Mouse (Mus musculus) c-Kit-positive CD71-negative TER-119-negative erythroid progenitor cells, embryonic 14.5 days (primary cell): ENCODE measurements around the gene Rnf144a.
"Not testable (repeated sequence)": the region's sequence is repeated elsewhere in the genome, so short reads cannot be mapped to it uniquely, and the experiment has no call there.

Source experiments
- DNase-seq: peaks from one replicate; pipeline ENCODE4 v3.0.0-alpha.2; 2013; ENCODE audit warnings: low read depth

The Rnf144a gene

GRCm38 (mm10) chr12:26415104-26415771 is at the start of gene Rnf144a:
Gene Rnf144a (minus strand): TSS chr12:26415254.
- peak; percentile 76 for DNase-seq

- DNase-seq: no peak
Measured at GRCm38 (mm10) chr12:26460091-26460490, 45.0 kb upstream of the Rnf144a start.

- peak; percentile 42 for DNase-seq
Measured at GRCm38 (mm10) chr12:26456028-26456698, 41.1 kb upstream of the Rnf144a start, which contains the start of gene Rsad2. Gene Rsad2 (minus strand): TSS chr12:26456452.

DNA sequence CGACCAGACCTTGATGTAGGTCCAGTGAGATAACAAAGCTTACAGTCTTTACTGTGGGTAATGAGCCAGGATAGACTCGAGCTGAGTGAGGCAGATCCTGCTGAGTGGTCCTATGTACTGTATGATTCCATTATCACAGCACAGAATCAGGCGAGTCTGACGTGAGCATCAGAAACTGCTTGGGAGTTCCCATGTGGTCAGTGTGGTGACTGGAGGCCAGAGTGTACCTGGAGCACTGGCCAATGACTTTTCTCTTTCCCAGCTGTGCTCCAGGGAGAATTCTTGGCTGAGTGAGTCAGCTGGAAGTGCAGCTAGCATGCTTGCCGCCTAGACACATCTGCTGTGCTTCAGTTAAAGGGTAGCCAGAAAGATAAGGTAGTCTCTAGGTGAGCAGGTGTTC is 39.6 kb upstream of the Rnf144a start:
- no peak for DNase-seq

- DNase-seq: no peak
Measured at GRCm38 (mm10) chr12:26452951-26453350, 37.9 kb upstream of the Rnf144a start.

GRCm38 (mm10) chr12:26451150-26451549 is 36.1 kb upstream of the Rnf144a start:
- DNase-seq: no peak

GRCm38 (mm10) chr12:26449483-26449882 is 34.4 kb upstream of the Rnf144a start:
- no peak for DNase-seq

- no peak for DNase-seq
Measured at GRCm38 (mm10) chr12:26446377-26447045, 31.5 kb upstream of the Rnf144a start.

- no peak for DNase-seq
Measured at GRCm38 (mm10) chr12:26444511-26444910, 29.5 kb upstream of the Rnf144a start.

DNA sequence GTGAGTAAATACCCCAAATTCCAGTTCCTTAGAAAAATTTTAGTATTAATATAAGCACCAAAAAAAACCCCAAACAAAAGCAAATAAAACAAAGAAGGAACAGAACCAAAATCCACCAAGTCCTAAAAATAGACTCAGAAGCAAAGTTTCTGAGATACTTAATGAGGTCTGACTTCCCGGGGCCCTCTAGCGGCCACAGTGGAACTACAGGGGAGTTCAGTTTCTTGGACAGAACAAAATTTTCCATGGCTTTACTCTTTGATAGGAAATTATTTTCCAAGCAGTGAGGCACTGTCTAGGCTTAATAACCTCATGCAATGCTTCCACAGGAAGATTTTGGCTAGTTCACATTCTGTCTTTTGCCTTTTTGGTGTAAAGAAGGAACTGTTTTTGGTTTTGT is 29.0 kb upstream of the Rnf144a start:
- peak; percentile 50 for DNase-seq

GRCm38 (mm10) chr12:26439366-26439765 is 24.3 kb upstream of the Rnf144a start:
- no peak for DNase-seq

- no peak for DNase-seq
Measured at GRCm38 (mm10) chr12:26437950-26438349, 22.9 kb upstream of the Rnf144a start.

GRCm38 (mm10) chr12:26436334-26436733 is 21.3 kb upstream of the Rnf144a start:
- no peak for DNase-seq

DNA sequence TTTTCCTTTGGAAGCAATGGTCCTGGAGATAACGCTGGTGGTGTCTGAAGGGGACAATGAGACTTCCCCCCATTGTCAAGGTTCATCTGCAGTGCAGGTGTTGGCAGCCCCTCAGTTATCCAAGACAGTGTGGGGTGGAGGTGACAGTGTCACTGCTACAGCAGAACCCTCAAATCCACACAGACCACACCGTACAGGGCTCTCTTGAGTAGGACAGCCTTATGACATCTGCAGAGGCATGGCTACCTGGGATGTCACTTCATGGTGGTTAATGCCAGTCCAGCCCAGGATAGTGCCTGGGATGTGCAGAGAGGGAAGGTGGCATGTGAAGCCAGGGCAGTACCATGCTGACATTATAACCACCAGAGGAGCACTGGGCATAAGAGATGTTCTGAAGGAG is 13.7 kb upstream of the Rnf144a start:
- not testable (repeated sequence) for DNase-seq

- peak; percentile 53 for DNase-seq
Measured at GRCm38 (mm10) chr12:26424841-26425240, 9.8 kb upstream of the Rnf144a start.

- no peak for DNase-seq
Measured at GRCm38 (mm10) chr12:26418322-26418721, 3.3 kb upstream of the Rnf144a start.

GRCm38 (mm10) chr12:26416636-26417295 is 1.7 kb upstream of the Rnf144a start:
- no peak for DNase-seq

- no peak for DNase-seq
Measured at GRCm38 (mm10) chr12:26414451-26415103, 477 bp downstream of the Rnf144a start.

- DNase-seq: no peak
Measured at GRCm38 (mm10) chr12:26413961-26414411, 1.1 kb downstream of the Rnf144a start.

GRCm38 (mm10) chr12:26412802-26413201 is 2.3 kb downstream of the Rnf144a start:
- no peak for DNase-seq

- no peak for DNase-seq
Measured at GRCm38 (mm10) chr12:26411841-26412450, 3.1 kb downstream of the Rnf144a start.
